Mouse (Mus musculus): ENCODE data around the gene F9. TPM values are rescaled to one million over a fixed set of nuclear protein-coding genes. Genes with fewer than 3 reads are reported as not detected.

Gene F9
- not detected in 2 replicates for polyA plus RNA-seq (2012; rRNA removed)

GRCm38 (mm10) chrX:59999221-60000083, at the start of gene F9:
Gene F9, plus strand, starts transcription at chrX:59999464.

Other genes starting within 250 kb of the F9 start
- gene Mcf2, start 179.6 kb downstream of the F9 start, polyA plus RNA-seq (2012; rRNA removed), result not detected in 2 replicates

All from stomach, adult 2 months (tissue).